Mouse (Mus musculus) stomach, postnatal 0 days (tissue): ENCODE data around the gene Mchr1.

Source experiments
- CTCF ChIP-seq: IDR thresholded peaks from 2 replicates; pipeline ENCODE4 v1.5.1; 2016; ENCODE audit warnings: antibody characterized with exemption, low read depth, mild to moderate bottlenecking, moderate library complexity
- EP300 ChIP-seq: optimal IDR thresholded peaks from 2 replicates; pipeline ENCODE3; 2016; ENCODE audit warnings: antibody characterized with exemption

DNA sequence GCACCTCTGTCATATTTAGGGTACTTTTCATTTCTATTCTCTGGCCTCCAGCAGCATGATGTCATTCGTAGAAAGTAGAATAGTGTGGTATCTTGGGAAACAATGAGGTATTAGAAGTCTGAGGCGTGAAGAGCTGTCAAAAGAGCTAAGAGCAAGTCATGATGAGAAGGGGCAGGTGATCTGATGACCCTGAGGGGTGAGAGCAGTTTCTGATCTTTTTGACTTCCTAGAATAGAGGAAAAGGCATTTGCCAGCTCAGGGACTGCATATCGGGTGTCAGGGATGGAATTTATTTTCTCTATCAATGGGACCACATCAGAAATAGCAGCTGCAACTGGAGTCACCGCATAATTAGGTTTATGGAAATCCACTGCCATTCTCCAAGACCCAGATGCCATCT, 8.5 kb upstream of the Mchr1 start:
- TF ChIP-seq EP300, result no peak
- TF ChIP-seq CTCF, result no peak
